Mouse (Mus musculus) thymus, postnatal 0 days (tissue): ENCODE results near the gene Akap13. TPM values are rescaled to one million over a fixed set of nuclear protein-coding genes. Genes with fewer than 3 reads are reported as not detected.
"Not testable (repeated sequence)": the region's sequence is repeated elsewhere in the genome, so short reads cannot be mapped to it uniquely, and the experiment has no call there.

Source experiments
- DNase-seq: peaks from one replicate; pipeline ENCODE4 v3.0.0-alpha.2; 2015; ENCODE audit warnings: low spot score
- microRNA-seq: library from miRNA; unstranded; fragments of <30 nt; microRNA quantifications from one replicate; pipeline ENCODE4, GENCODE M21; 2016; ENCODE audit warnings: borderline number of aligned reads
- polyA plus RNA-seq: library from polyadenylated mRNA; unstranded; fragments of >200 nt; fragmentation: Nextera tagmentation; extraction: Ambion mirVana; gene quantifications from 2 replicates; pipeline ENCODE4 v1.2.1, GENCODE M21; 2015

Akap13 gene
- polyA plus RNA-seq, 1 experiment from 2014 or later = 72.9 TPM

- DNase-seq = peak; percentile 11
Measured at GRCm38 (mm10) chr7:75788069-75788800, 332.9 kb downstream of the Akap13 start.

- not testable (repeated sequence) for DNase-seq
Measured at GRCm38 (mm10) chr7:75788801-75789135, 333.4 kb downstream of the Akap13 start.

GRCm38 (mm10) chr7:75789746-75790145 is 334.4 kb downstream of the Akap13 start:
- no peak for DNase-seq

- DNase-seq = not testable (repeated sequence)
Measured at GRCm38 (mm10) chr7:75791092-75791837, 335.9 kb downstream of the Akap13 start.

- DNase-seq = no peak
Measured at GRCm38 (mm10) chr7:75793091-75793490, 337.8 kb downstream of the Akap13 start.

GRCm38 (mm10) chr7:75793654-75794335 is 338.5 kb downstream of the Akap13 start:
- DNase-seq = no peak

GRCm38 (mm10) chr7:75795106-75795505 is 339.8 kb downstream of the Akap13 start:
- DNase-seq = peak; percentile 62

- DNase-seq = peak; percentile 90
Measured at GRCm38 (mm10) chr7:75796474-75796873, 341.1 kb downstream of the Akap13 start.

GRCm38 (mm10) chr7:75800530-75800929 is 345.2 kb downstream of the Akap13 start:
- DNase-seq = no peak

- peak; percentile 26 for DNase-seq
Measured at GRCm38 (mm10) chr7:75801022-75801421, 345.7 kb downstream of the Akap13 start.

- no peak for DNase-seq
Measured at GRCm38 (mm10) chr7:75801621-75802358, 346.5 kb downstream of the Akap13 start.

- no peak for DNase-seq
Measured at GRCm38 (mm10) chr7:75802887-75803286, 347.6 kb downstream of the Akap13 start.

Small RNAs within 50 kb of the gene (microRNA-seq; reads per million reads assigned to microRNA genes)
- gene Gm23251 = not detected

Other genes with a start within 250 kb of the Akap13 start
- 2.1 and 2.9 TPM in 2 replicates for gene Sv2b, start 146.3 kb upstream of the Akap13 start, polyA plus RNA-seq